Mouse (Mus musculus): Measurements from ENCODE around the gene Pcnx3.
"Not testable (repeated sequence)": the region's sequence is repeated elsewhere in the genome, so short reads cannot be mapped to it uniquely, and the experiment has no call there.

The Pcnx3 gene

DNA sequence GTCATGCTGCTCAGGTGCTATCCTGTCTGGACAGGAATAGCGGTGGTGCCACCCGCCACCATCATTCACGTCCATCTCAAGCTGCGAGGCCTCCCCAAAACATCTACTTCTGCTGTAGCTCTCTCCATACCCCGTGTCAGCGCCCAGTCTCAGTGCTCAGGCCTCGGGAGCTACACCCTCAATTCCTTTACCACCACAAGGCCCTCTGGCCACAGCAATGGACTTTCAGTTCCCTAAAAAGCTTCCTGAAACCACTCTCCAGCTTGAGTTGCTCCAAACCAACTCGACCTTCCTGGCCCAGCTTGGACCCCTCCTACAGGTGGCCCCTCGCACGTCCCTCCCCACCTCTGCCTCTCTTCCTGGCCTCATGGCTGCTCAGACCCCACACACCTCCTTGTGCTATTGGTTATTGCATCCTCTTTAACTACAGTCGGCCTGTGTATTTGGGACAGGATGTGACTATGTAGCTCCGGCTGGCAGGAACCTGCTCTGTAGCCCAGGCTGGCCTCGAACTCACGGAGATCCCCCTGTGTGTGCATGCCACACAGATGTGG is 23.3 kb upstream of the Pcnx3 start:
- peak in 1 of 2 experiments; percentile 35 for DNase-seq

DNA sequence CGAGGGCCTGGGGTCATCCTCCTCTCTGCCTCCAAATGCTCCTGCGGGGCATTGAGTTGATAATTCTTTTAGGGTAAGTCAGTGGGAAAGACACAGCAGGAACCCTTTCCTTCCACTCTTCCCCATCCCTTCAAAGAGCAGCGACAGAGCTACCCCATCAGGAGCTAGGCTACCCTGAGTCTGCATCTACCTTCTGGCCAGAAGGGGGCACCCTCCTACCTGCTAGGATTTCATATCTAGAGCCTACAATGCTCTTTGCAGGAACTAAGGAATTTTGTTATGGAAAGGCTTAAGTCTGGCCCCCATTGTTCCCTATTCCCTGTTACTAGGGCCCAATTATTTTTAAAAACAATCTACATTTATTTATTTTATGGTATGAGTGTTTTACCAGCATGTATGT is 22.5 kb upstream of the Pcnx3 start:
- peak; percentile 85 to 94 for DNase-seq

- peak in 1 of 2 experiments; percentile 34 for DNase-seq
These were observed 21.9 kb upstream of the Pcnx3 start for GRCm38 (mm10) chr19:5710581-5710980.

DNA sequence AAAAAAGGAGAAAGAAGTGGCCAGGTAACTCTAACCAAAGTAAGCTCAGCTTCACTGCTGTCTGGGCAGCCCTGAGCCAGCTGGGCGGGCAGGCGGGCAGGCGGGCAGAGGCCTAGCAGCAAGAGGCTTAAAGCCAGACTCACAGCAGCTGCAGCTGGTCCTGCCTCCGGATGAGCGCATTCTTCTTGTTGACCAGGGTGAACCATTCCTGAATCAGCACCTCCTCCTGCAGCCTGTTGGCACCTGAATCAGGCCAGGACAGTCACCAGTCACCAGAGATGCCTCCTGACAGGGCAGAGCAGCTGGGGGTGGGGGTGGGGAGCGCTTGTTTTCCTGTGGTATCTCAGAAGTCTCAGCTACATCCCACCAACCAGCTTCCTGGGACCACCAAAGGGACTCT is 21.4 kb upstream of the Pcnx3 start:
- peak in 1 of 2 experiments; percentile 31 for DNase-seq

- peak in 1 of 2 experiments; percentile 56 for DNase-seq
These were observed 16.3 kb upstream of the Pcnx3 start for GRCm38 (mm10) chr19:5704801-5705571.

GRCm38 (mm10) chr19:5704163-5704800 is 15.6 kb upstream of the Pcnx3 start, which contains the start of gene Kcnk7:
Gene Kcnk7 (plus strand): TSS chr19:5704367.
- DNase-seq: peak in 1 of 2 experiments; percentile 42

DNA sequence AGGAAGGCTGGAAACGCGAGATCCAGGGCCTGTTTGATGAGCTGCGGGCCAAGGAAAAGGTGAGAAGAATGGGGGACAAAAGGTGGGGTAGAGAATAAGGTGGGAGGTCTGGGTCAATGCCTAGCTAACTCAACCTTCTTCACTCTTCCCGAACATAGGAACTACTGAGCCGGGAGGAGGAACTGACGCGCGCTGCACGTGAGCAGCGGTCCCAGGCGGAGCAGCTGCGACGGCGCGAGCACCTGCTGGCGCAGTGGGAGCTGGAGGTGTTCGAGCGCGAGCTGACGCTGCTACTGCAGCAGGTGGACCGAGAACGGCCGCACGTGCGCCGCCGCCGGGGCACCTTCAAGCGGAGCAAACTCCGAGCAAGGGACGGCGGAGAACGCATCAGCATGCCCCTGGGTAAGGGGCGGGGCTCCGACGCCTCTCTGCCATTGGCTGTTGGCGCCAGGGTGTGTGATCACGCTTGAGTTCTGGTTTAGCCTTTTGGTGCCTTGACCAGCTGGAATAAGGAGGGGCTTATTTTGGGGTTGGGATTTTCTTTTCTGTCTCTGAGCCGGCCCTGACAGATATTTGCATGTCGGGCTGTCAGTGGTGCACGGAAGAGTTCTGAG is 7.2 kb upstream of the Pcnx3 start:
- DNase-seq: no peak

GRCm38 (mm10) chr19:5693801-5694200 is 5.1 kb upstream of the Pcnx3 start:
- DNase-seq: no peak

- peak; percentile 48 to 67 for DNase-seq
These were observed 4.2 kb upstream of the Pcnx3 start for GRCm38 (mm10) chr19:5692913-5693396.

DNA sequence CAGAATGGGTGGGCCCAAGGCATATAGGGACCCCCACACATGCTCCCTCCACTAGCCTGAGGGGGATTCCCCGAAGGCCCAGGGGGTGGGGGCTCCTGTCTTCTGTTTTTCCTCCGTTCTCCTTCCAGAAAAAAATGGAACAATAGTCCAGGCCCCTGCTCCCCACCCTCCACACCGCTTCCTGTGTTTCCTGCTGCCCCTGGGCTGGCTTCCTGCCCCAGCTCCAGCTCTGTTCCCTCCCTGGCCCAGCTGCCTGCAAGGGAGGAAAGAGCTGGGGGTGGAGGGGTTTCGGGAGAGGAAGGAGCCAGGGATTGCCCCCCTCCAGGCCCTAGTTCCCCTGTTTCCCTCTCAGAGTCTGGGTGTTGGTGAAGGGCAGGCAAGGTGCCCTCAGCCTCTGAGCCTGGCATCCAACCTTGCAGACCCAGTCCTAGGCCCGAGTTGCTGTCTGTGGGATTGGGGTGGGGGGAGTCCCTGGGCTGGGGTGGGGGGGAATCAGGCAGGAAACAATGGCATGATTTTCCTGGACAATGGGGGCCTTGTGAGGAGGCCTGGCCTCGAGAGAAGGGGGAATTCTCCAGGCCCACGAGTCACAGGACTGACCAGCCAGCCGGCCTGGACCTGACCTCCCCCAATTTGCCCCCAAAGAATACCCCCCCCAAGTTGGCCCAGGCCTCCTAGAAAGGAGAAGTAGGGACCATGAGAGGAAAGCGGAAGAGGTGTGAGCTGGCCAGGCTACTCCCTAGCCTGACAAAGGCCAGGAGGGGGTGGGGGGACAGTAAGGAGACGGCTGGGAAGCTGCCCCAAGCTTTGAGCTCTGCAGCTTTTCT is 3.6 kb upstream of the Pcnx3 start:
- DNase-seq: peak; percentile 72 to 90

DNA sequence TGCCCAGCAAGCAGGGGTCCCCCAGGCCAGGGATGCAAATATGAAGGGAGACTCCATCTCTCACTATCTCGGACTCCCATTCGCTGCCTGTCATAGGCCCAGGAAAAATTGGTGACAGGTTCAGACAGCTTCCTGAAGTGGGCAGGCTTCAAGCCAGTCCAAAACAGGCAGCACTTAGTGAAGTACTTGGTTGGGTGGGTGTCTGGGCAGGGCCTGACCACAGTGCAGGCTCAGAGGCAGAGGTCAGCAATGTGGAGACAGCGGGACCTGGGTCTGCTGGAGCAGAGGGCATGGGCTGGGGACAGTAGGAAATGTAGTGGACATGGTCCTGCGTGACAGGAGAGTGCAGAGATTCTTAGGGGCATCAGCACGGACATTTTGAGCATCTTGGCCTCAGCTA is 2.9 kb upstream of the Pcnx3 start:
- no peak for DNase-seq

DNA sequence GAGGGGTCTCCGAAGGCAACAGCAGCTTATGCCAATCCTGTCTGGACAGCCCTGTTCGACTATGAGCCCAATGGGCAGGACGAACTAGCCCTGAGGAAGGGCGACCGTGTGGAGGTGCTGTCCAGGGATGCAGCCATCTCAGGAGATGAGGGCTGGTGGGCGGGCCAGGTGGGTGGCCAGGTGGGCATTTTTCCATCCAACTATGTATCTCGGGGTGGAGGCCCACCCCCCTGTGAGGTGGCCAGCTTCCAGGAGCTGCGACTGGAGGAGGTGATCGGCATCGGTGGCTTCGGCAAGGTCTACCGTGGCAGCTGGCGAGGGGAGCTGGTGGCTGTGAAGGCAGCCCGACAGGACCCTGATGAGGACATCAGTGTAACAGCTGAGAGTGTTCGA is 1.6 kb upstream of the Pcnx3 start:
- peak in 1 of 2 experiments; percentile 70 for DNase-seq

GRCm38 (mm10) chr19:5689565-5690342 is 1.0 kb upstream of the Pcnx3 start:
- DNase-seq: peak; percentile 92 to 97

- no peak for DNase-seq
These were observed 350 bp upstream of the Pcnx3 start for GRCm38 (mm10) chr19:5689088-5689428.

DNA sequence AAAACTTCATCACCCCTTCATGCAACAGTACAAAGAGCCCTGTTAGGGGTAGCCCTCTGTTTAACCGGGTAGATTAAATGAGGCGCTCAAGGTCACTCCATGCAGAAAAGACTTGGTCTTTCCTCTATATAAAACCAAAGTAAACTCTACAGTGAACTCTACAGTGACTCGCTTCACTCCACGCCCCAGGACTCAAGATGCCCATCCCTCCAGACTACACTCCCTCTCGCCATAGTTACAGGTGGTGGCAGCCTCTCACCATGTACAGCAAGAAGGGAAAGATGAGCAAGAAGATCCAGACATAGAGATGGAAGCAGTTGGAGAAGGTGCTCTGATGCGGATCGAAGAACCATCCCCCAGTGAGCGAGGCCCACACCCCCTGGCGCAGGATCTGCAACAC is 970 bp downstream of the Pcnx3 start:
- DNase-seq: no peak

DNA sequence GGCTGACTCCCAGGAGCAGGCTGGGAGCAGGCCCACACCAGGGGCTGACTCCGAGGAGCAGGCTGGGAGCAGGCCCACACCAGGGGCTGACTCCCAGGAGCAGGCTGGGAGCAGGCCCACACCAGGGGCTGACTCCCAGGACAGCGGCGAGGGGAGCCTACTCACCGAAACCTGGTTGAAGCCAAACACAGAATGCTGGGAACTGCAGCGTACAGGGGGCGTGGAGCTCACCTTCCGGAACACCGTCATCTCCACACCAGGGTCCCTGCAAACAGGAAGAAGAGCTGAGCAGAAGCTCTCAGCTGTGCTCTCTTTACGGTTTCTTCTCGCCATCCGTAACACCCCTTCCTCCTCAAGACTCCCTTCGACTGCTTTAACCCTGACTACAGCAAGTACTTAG is 1.8 kb downstream of the Pcnx3 start:
- not testable (repeated sequence) for DNase-seq

- no peak for DNase-seq
These were observed 2.3 kb downstream of the Pcnx3 start for GRCm38 (mm10) chr19:5686437-5686836.

DNA sequence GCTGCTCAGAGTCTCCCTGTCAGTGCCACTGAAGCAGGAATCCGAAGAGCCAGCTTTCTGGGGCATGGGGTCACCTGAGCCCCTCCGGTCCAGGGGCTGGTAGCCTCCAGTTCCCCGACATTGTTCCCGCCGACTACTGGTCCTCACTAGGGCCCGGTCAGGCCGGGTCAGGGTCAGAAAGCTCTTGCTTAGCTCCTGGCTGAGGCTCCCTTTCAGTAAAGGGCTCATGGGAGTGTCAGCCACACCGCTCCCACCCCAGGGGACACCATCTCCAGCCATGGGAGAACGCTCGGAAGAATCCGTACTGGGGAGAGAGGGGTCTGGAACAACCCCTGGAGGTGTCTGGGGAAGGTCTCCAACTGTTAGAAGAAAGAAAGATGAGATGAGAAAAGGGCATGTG is 2.8 kb downstream of the Pcnx3 start:
- no peak for DNase-seq

DNA sequence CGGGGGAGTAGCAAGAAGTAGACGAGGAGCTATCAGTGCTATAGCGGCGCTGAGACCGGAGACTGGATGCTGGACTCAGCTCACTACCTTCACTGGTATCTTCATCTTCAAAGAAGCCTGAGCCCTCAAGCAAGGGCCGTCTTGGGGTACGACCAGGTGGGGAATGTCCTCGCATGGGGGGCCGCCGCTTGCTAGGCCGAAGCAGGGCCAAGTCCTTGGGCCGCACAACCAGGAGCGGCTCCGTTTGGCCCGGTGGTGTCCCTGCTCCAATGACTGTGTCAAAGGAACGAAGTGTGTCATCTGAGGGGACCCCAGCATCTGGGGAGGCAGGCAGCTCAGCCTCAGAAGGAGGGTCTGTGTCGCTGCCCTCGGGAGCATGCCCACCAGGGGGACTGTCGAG is 3.3 kb downstream of the Pcnx3 start:
- DNase-seq: no peak

DNA sequence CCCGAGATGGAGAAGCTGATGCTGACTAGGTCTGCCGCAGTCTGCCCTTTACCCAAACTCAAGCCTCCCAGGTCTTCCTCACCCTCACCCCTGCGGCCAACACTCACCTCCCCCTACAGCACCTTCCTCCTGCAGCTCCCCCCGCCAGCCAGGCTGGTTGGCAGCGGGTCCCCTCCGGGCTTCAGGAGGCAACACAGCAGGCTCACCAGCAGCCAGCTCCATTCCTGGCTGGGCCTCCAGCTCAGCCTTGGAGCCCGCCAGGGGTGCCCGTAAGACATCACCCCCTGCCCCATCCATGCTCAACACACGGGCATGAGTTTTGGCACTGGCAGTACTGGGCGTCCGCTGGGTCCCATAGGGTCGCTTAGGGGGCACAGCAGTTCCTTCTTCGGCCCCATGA is 3.7 kb downstream of the Pcnx3 start:
- no peak for DNase-seq

GRCm38 (mm10) chr19:5684236-5684635 is 4.5 kb downstream of the Pcnx3 start:
- DNase-seq: peak; percentile 40 to 77

DNA sequence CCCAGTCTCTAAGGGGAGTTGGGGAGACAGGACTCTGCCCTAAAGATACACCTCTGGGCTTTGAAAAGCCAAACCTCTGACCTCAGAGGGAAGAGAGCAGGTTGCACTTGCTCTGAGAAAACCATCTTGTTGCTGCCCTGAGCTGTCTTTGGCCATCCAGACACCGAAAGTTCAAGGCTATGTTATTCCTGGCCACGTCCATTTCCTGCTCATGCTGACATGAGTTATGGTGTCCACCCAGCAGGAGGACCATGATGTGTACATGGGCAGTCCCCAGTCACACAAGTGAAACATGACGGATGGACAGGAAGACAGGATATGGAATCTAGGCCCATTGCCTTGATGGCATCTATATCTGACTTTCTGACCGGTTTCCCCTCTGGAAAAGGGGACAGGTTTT is 8.3 kb downstream of the Pcnx3 start:
- DNase-seq: peak; percentile 41 to 68
